Mouse (Mus musculus): ENCODE data around the gene Myh10. TPM values are rescaled to one million over a fixed set of nuclear protein-coding genes. Genes with fewer than 3 reads are reported as not detected.

Myh10 gene
- total RNA-seq, 2 experiments from 2014 or later, result 122 to 139 TPM

DNA sequence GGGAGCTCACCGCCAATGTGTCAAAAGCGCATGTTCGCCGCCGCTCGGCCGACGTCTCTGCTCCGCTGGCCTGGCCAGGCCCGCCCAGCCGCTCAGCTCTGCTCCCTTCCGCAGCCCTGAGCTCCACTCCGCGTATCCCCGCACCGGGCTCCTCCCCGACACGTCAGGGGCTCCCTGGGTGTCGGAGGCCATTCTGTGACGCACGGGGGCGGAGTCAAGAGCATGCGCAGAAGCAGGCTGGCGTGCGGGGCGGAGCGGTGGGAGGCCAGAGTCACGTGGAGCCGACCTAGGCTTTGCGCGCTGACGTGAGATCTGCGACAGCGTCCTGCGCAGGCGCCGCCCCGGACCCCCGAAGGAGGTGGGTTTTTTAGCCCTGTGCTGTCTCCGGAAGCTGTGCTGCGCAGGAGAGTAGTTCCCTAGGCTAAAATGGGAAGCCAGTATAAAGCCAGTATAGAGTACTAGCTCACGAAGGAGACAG is 161.6 kb downstream of the Myh10 start:
- DNase-seq (ENCODE audit: extremely low spot score in 1 of 2, low spot score in 1 of 2), result peak; percentile 97 to 100

DNA sequence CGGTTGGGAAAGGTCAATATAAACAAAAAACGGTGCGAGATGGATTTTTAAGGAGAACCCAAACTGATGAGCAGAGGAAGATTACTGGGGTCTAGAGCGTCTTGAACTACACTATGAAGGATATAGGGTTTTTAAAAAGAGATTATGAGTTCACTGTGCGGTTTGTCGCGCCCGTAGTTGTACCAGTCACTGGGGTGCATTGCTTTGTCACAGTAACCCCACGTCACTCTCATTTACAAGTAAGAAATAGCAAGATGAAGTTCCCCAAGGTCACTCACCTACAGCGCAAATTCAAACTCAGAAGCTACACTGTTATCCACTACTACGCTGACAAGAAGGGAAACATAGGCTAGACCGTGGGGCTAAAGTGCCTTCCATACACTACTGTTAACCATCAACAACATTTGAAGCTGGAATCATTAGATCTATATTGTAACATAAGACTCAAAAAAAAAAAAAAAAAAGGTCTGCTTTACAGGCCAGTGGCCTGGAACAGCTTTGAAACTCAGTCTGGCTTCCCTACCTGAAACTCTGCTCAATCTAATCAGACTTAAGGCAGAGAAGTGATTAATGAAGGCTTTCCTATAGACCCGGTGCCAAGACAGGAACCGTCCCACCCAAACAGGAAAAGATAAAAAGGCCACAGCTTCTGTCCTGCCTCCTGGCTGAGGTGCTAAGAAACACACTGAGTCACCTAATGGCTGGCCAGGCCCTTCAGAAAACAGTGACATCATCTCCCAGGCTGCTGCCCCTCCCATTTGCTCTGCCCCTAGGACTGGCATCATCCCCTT is 162.4 kb downstream of the Myh10 start:
- DNase-seq (ENCODE audit: extremely low spot score in 1 of 2, low spot score in 1 of 2), result no peak

DNA sequence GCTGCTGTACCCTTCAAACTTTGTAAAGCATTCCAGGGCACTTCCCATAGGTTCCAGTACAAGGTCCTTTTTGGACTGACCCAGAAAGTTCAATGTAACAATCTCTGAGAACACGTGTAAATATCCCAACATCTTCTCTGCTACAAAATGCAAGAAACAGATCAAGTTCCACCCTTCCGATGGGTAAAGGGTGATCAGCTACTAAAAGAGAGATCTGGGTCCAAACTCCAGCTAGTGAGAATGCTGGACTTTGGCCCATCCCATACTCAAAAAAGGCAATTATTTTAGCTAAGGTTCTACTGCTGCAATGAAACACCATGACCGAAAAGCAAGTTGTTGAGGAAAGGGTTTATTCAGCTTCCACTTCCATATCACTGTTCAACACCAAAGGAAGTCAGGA is 163.3 kb downstream of the Myh10 start:
- no peak for DNase-seq (ENCODE audit: extremely low spot score in 1 of 2, low spot score in 1 of 2)

DNA sequence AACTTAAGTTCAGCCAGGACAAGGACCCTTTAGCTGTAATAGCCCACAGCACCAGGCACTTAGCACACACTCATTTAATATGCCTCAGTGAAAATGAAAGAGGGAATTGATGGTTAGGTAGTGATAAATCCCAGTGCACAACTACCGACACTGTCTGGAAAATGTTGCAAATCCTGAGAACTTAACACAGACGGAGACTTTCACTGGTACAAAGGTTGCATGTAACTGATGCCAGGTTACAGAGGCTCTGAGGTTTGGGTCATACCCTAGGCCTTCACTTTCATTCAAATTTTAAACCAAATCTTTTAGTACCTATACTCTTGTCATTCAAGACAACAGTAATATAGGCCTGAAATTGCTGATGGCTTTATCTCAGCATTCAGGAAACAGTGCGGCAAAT is 166.0 kb downstream of the Myh10 start:
- DNase-seq (ENCODE audit: extremely low spot score in 1 of 2, low spot score in 1 of 2), result no peak

DNA sequence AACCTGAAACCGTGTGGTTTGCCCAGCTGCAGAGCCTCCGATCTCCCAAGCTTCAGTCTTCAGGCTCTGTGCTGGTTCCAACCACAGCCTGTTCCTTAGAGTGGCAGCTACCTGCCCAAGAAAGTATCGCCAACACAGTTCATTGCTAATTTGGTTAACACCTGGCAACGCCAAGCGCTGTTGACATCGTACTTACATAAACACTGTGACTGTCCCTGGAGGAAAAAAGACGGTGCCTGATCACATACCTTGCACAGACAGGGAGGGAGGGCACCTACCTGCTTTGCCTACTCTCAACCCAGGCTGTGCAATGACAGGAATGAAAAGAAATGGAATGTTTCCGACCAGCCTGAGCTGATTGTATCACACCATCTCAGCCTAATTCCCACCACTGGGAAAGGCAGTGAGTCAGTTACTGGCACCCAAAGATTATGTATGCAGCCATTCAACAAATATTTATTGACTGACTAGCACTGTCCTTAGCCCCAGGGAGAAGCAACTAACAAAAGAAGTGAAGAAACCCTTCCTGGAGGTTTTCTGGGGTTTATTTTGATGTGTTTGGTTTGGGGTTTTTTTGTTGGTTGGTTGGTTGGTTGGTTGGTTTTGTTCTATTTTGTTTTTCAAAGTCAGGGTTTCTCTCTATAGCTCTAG is 168.7 kb downstream of the Myh10 start:
- DNase-seq (ENCODE audit: extremely low spot score in 1 of 2, low spot score in 1 of 2), result no peak

DNA sequence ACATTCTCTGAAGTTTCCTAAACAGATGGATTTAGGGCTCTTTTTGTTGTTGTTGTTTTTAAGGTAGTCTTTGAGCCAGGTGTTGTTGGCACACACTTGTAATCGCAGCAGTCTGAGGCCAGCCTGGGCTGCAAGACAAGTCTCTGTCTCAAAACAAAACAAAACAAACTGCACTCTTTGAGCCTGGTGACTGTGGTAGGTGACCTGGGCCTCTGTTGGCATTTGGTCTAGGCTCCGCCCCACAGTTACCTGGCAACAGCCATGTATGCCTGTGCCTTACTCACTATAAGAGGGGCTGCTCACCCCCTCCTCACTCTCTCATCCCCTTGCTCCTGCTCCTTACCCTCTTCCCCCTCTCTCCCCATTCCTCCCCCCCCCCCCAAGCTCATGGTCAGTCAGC is 170.9 kb downstream of the Myh10 start:
- DNase-seq (ENCODE audit: extremely low spot score in 1 of 2, low spot score in 1 of 2), result no peak

DNA sequence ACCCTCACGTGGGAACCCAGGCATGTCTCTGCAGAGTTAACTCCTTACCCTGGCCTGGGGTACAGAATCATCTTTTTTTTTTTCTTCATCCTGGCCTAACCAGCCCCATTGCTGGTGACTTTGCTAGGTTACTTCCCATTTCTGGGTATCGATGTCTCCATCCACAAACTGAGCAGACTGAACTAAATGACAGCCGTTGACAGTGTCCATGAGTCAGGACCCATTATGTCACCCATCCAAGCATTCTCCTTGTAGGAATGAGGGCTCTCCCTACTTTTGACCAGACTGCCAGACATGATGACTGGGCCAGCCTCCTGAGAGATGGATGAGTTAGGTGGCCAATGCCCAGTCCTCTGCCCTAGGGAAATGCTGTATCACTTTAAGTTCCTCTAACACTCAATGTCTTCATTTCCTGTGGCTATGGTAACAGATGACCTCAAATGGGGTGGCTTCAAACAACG is 172.3 kb downstream of the Myh10 start:
- no peak for DNase-seq (ENCODE audit: extremely low spot score in 1 of 2, low spot score in 1 of 2)

DNA sequence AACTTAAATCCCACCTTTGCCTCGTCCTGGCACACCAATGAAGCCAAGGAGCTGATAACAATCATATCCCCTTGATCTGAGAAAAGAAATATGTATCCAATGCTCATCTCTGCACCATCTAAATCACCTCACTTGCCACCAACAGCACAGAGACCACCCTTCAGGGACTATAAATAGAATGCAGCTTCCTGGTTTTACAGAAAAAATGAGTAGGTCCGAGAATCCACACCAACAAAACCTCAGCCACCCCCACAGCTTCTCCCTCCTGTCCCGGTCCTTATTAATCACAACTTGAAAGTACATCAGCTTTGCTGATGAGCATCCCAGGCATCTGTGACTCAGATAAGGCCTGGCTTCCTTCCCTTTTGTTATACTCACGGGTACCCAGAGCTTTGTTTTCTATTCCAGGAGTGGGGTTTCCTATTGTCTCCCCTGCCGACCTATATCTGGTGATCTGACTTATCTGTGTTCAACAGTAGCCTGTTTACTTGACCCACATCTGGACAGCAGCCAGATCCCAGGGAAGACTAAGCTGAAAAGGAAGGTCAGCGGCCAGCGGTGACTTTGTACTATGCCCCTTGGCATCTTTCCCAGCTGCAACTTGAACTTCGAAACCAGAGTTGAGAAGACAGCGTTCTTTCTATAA is 173.3 kb downstream of the Myh10 start:
- DNase-seq (ENCODE audit: extremely low spot score in 1 of 2, low spot score in 1 of 2), result no peak

Other genes starting within 250 kb of the Myh10 start
- 1 to 10 TPM; 1.6 to 2.0 TPM for gene Pik3r6, start 188.5 kb upstream of the Myh10 start, total RNA-seq (2021)
- gene Mfsd6l, start 135.4 kb upstream of the Myh10 start, total RNA-seq (2021), result not detected
- 1 to 10 TPM; 2.0 to 2.4 TPM for gene Ccdc42, start 104.5 kb upstream of the Myh10 start, total RNA-seq (2021)
- gene Ndel1, start 180.3 kb downstream of the Myh10 start, total RNA-seq (2021), result 10 to 100 TPM; 88.5 to 90.3 TPM
- gene Rnf222, start 197.0 kb downstream of the Myh10 start, total RNA-seq (2021), result not detected
- gene Rpl26, start 210.0 kb downstream of the Myh10 start, total RNA-seq (2021), result 100 to 1,000 TPM; 627 to 764 TPM
- not detected for gene Odf4, start 235.5 kb downstream of the Myh10 start, total RNA-seq (2021)

All from layer of hippocampus, postnatal 25 days (tissue).